Mouse (Mus musculus): ENCODE measurements around the gene Sergef.
A peak's percentile ranks its signal among the peaks of the same experiment; 100 is the strongest.

The Sergef gene

GRCm38 (mm10) chr7:46615256-46615977, 24.2 kb downstream of the Sergef start:
- no peak for DNase-seq

- DNase-seq = no peak
Measured at GRCm38 (mm10) chr7:46614263-46614662, 25.3 kb downstream of the Sergef start.

- no peak for DNase-seq
Measured at GRCm38 (mm10) chr7:46613091-46613490, 26.5 kb downstream of the Sergef start.

GRCm38 (mm10) chr7:46612421-46612937, 27.1 kb downstream of the Sergef start:
- no peak for DNase-seq

- DNase-seq = no peak
Measured at GRCm38 (mm10) chr7:46611970-46612369, 27.6 kb downstream of the Sergef start.

- DNase-seq = no peak
Measured at GRCm38 (mm10) chr7:46609317-46609716, 30.3 kb downstream of the Sergef start.

- DNase-seq = no peak
Measured at GRCm38 (mm10) chr7:46607428-46608055, 32.1 kb downstream of the Sergef start.

GRCm38 (mm10) chr7:46607031-46607426, 32.6 kb downstream of the Sergef start:
- no peak for DNase-seq

- DNase-seq = peak; percentile 76
Measured at GRCm38 (mm10) chr7:46606391-46607030, 33.1 kb downstream of the Sergef start.

GRCm38 (mm10) chr7:46603051-46603450, 36.6 kb downstream of the Sergef start:
- no peak for DNase-seq

- no peak for DNase-seq
Measured at GRCm38 (mm10) chr7:46602079-46602478, 37.5 kb downstream of the Sergef start.

GRCm38 (mm10) chr7:46601097-46601496, 38.5 kb downstream of the Sergef start:
- no peak for DNase-seq

- no peak for DNase-seq
Measured at GRCm38 (mm10) chr7:46597006-46597405, 42.6 kb downstream of the Sergef start.

GRCm38 (mm10) chr7:46591546-46591945, 48.1 kb downstream of the Sergef start:
- no peak for DNase-seq

- no peak for DNase-seq
Measured at GRCm38 (mm10) chr7:46589181-46589580, 50.4 kb downstream of the Sergef start.

GRCm38 (mm10) chr7:46588005-46588404, 51.6 kb downstream of the Sergef start:
- no peak for DNase-seq

GRCm38 (mm10) chr7:46587466-46587865, 52.1 kb downstream of the Sergef start:
- peak; percentile 72 for DNase-seq

GRCm38 (mm10) chr7:46586621-46587216, 52.9 kb downstream of the Sergef start:
- no peak for DNase-seq

- DNase-seq = no peak
Measured at GRCm38 (mm10) chr7:46582750-46583149, 56.9 kb downstream of the Sergef start.

GRCm38 (mm10) chr7:46581358-46581930, 58.2 kb downstream of the Sergef start:
- DNase-seq = no peak

GRCm38 (mm10) chr7:46578091-46578490, 61.5 kb downstream of the Sergef start:
- DNase-seq = no peak

GRCm38 (mm10) chr7:46575897-46576296, 63.7 kb downstream of the Sergef start:
- no peak for DNase-seq
